Mouse (Mus musculus) WW6 (cell line): ENCODE measurements around the gene Zfp652.

Experiments used
- DNase-seq: peaks from one replicate; pipeline ENCODE4 v3.0.0-alpha.2; 2013; ENCODE audit warnings: low read depth, low spot score

Gene Zfp652

GRCm38 (mm10) chr11:95807884-95808283, 95.4 kb downstream of the Zfp652 start:
- no peak for DNase-seq

GRCm38 (mm10) chr11:95808448-95809011, 96.1 kb downstream of the Zfp652 start:
- DNase-seq, result no peak

- DNase-seq, result no peak
These were observed 97.1 kb downstream of the Zfp652 start for GRCm38 (mm10) chr11:95809603-95810002.

- no peak for DNase-seq
These were observed 98.4 kb downstream of the Zfp652 start for GRCm38 (mm10) chr11:95810828-95811227.

GRCm38 (mm10) chr11:95811741-95812140, 99.3 kb downstream of the Zfp652 start:
- DNase-seq, result no peak

GRCm38 (mm10) chr11:95812224-95812623, 99.8 kb downstream of the Zfp652 start:
- DNase-seq, result no peak

- DNase-seq, result no peak
These were observed 101.6 kb downstream of the Zfp652 start for GRCm38 (mm10) chr11:95814101-95814500.

GRCm38 (mm10) chr11:95814857-95815256, 102.4 kb downstream of the Zfp652 start:
- no peak for DNase-seq

GRCm38 (mm10) chr11:95815412-95815811, 102.9 kb downstream of the Zfp652 start:
- DNase-seq, result no peak

- DNase-seq, result no peak
These were observed 106.7 kb downstream of the Zfp652 start for GRCm38 (mm10) chr11:95819138-95819537.

- DNase-seq, result no peak
These were observed 109.0 kb downstream of the Zfp652 start for GRCm38 (mm10) chr11:95821511-95821910.

- no peak for DNase-seq
These were observed 110.0 kb downstream of the Zfp652 start for GRCm38 (mm10) chr11:95822437-95822836.

GRCm38 (mm10) chr11:95824071-95824876, 111.8 kb downstream of the Zfp652 start, which contains the start of gene Phospho1:
Gene Phospho1, plus strand, starts transcription at chr11:95824499.
- DNase-seq, result peak; percentile 76

GRCm38 (mm10) chr11:95824877-95825243, 112.4 kb downstream of the Zfp652 start:
- DNase-seq, result no peak

GRCm38 (mm10) chr11:95825625-95826024, 113.2 kb downstream of the Zfp652 start:
- DNase-seq, result no peak

- DNase-seq, result no peak
These were observed 114.1 kb downstream of the Zfp652 start for GRCm38 (mm10) chr11:95826317-95827167.

- DNase-seq, result no peak
These were observed 114.6 kb downstream of the Zfp652 start for GRCm38 (mm10) chr11:95827168-95827447.

- DNase-seq, result no peak
These were observed 115.1 kb downstream of the Zfp652 start for GRCm38 (mm10) chr11:95827464-95828085.

GRCm38 (mm10) chr11:95828181-95828964, 115.9 kb downstream of the Zfp652 start:
- DNase-seq, result no peak

GRCm38 (mm10) chr11:95829526-95830050, 117.1 kb downstream of the Zfp652 start:
- no peak for DNase-seq
